Mouse (Mus musculus) stomach, postnatal 0 days (tissue): ENCODE measurements at regions not wholly inside any gene's neighbourhood (a gene's known extent, or its start where the extent isn't known, plus 50 kb on each side); places are given as distances from the start of the nearest gene placed in this dataset.

Experiments used
- CTCF ChIP-seq: IDR thresholded peaks from 2 replicates; pipeline ENCODE4 v1.5.1; 2016; ENCODE audit warnings: antibody characterized with exemption, low read depth, mild to moderate bottlenecking, moderate library complexity
- EP300 ChIP-seq: optimal IDR thresholded peaks from 2 replicates; pipeline ENCODE3; 2016; ENCODE audit warnings: antibody characterized with exemption

- TF ChIP-seq CTCF, result no peak
- TF ChIP-seq EP300, result no peak
Observed at GRCm38 (mm10) chr12:12756301-12756948, 185.3 kb downstream of the Mycn start.
